Mouse (Mus musculus): ENCODE data around the gene Fam198b. TPM values are rescaled to one million over a fixed set of nuclear protein-coding genes. Genes with fewer than 3 reads are reported as not detected.

The Fam198b gene
- polyA plus RNA-seq, 1 experiment from 2014 or later: 6.0 TPM

- no peak for DNase-seq (ENCODE audit: low spot score)
- no peaks in the 10 kb centered on the region for H3K36me3 ChIP-seq (ENCODE audit: control insufficient read depth, insufficient read depth, low read length)
- WGBS: 90% methylated on average over 5 of the region's 5 CpGs
Observed at GRCm38 (mm10) chr3:79875471-79875870, 8.9 kb upstream of the Fam198b start.

GRCm38 (mm10) chr3:79878350-79878749, 6.0 kb upstream of the Fam198b start:
- Histone ChIP-seq H3K36me3 (ENCODE audit: control insufficient read depth, insufficient read depth, low read length) (no peaks in the 10 kb centered on the region), H3K9ac (ENCODE audit: low read length) (no peak overlapping the region), H3K4me3 (ENCODE audit: low read depth, low read length) (no peak overlapping the region)

More at GRCm38 (mm10) chr3:79875471-79875870, 8.9 kb upstream of the Fam198b start:
- no peak for ATAC-seq (ENCODE audit: insufficient number of reproducible peaks, low FRiP score, low TSS enrichment, low read depth)
- Histone ChIP-seq H3K4me2 (ENCODE audit: low read depth, severe bottlenecking) (no peak overlapping the region), H3K27me3 (ENCODE audit: control insufficient read depth, insufficient read depth, low read length) (no peaks in the 10 kb centered on the region), H3K9me3 (ENCODE audit: control insufficient read depth, low read length) (no peaks in the 10 kb centered on the region), H3K4me3 (ENCODE audit: low read depth, low read length) (no peak overlapping the region), H3K4me1 (ENCODE audit: control insufficient read depth, insufficient read depth, low read length) (peaks cover 3% of the 10 kb centered on the region; the same call in 1 of the 2 replicates), H3K27ac (replicated peaks; ENCODE audit: low read depth, low read length) (no peak overlapping the region), H3K9ac (ENCODE audit: low read length) (no peak overlapping the region)

GRCm38 (mm10) chr3:79879246-79879645, 5.1 kb upstream of the Fam198b start:
- H3K9ac ChIP-seq (ENCODE audit: low read length): no peak overlapping the region
- no peaks in the 10 kb centered on the region for H3K36me3 ChIP-seq (ENCODE audit: control insufficient read depth, insufficient read depth, low read length)
- H3K27me3 ChIP-seq (ENCODE audit: control insufficient read depth, insufficient read depth, low read length): no peaks in the 10 kb centered on the region
- H3K4me3 ChIP-seq (ENCODE audit: low read depth, low read length): no peak overlapping the region
- no peak for ATAC-seq (ENCODE audit: insufficient number of reproducible peaks, low FRiP score, low TSS enrichment, low read depth)
- no peak overlapping the region for H3K27ac ChIP-seq (replicated peaks; ENCODE audit: low read depth, low read length)
- WGBS: 37% methylated on average over 9 of the region's 9 CpGs
- peaks cover 3% of the 10 kb centered on the region; the same call in 1 of the 2 replicates for H3K4me1 ChIP-seq (ENCODE audit: control insufficient read depth, insufficient read depth, low read length)
- no peak for DNase-seq (ENCODE audit: low spot score)
- H3K4me2 ChIP-seq (ENCODE audit: low read depth, severe bottlenecking): no peak overlapping the region
- H3K9me3 ChIP-seq (ENCODE audit: control insufficient read depth, low read length): no peaks in the 10 kb centered on the region

More at GRCm38 (mm10) chr3:79878350-79878749, 6.0 kb upstream of the Fam198b start:
- Histone ChIP-seq H3K9me3 (ENCODE audit: control insufficient read depth, low read length) (no peaks in the 10 kb centered on the region), H3K27me3 (ENCODE audit: control insufficient read depth, insufficient read depth, low read length) (no peaks in the 10 kb centered on the region), H3K4me2 (ENCODE audit: low read depth, severe bottlenecking) (no peak overlapping the region), H3K27ac (replicated peaks; ENCODE audit: low read depth, low read length) (no peak overlapping the region), H3K4me1 (ENCODE audit: control insufficient read depth, insufficient read depth, low read length) (peaks cover 3% of the 10 kb centered on the region; the same call in 1 of the 2 replicates)
- no peak for ATAC-seq (ENCODE audit: insufficient number of reproducible peaks, low FRiP score, low TSS enrichment, low read depth)
- WGBS: 60% methylated on average over 3 of the region's 3 CpGs
- DNase-seq (ENCODE audit: low spot score): no peak

GRCm38 (mm10) chr3:79881645-79882044, 2.7 kb upstream of the Fam198b start:
- Histone ChIP-seq H3K27ac (replicated peaks; ENCODE audit: low read depth, low read length) (no peak overlapping the region), H3K36me3 (ENCODE audit: control insufficient read depth, insufficient read depth, low read length) (no peaks in the 10 kb centered on the region), H3K9ac (ENCODE audit: low read length) (no peak overlapping the region), H3K4me3 (ENCODE audit: low read depth, low read length) (no peak overlapping the region), H3K9me3 (ENCODE audit: control insufficient read depth, low read length) (no peaks in the 10 kb centered on the region), H3K4me2 (ENCODE audit: low read depth, severe bottlenecking) (no peak overlapping the region), H3K27me3 (ENCODE audit: control insufficient read depth, insufficient read depth, low read length) (no peaks in the 10 kb centered on the region), H3K4me1 (ENCODE audit: control insufficient read depth, insufficient read depth, low read length) (peaks cover 14% of the 10 kb centered on the region)
- DNase-seq (ENCODE audit: low spot score) (no peak), ATAC-seq (ENCODE audit: insufficient number of reproducible peaks, low FRiP score, low TSS enrichment, low read depth) (no peak)
- 63% methylated on average over 2 of the region's 2 CpGs for WGBS

- H3K27me3 ChIP-seq (ENCODE audit: control insufficient read depth, insufficient read depth, low read length): no peaks in the 10 kb centered on the region
- no peak overlapping the region for H3K9ac ChIP-seq (ENCODE audit: low read length)
- H3K4me2 ChIP-seq (ENCODE audit: low read depth, severe bottlenecking): no peak overlapping the region
- no peak overlapping the region for H3K4me3 ChIP-seq (ENCODE audit: low read depth, low read length)
- DNase-seq (ENCODE audit: low spot score) (peak; percentile 68), ATAC-seq (ENCODE audit: insufficient number of reproducible peaks, low FRiP score, low TSS enrichment, low read depth) (no peak)
- H3K27ac ChIP-seq (replicated peaks; ENCODE audit: low read depth, low read length): no peak overlapping the region
- peaks cover 22% of the 10 kb centered on the region for H3K4me1 ChIP-seq (ENCODE audit: control insufficient read depth, insufficient read depth, low read length)
- H3K9me3 ChIP-seq (ENCODE audit: control insufficient read depth, low read length): no peaks in the 10 kb centered on the region
- H3K36me3 ChIP-seq (ENCODE audit: control insufficient read depth, insufficient read depth, low read length): no peaks in the 10 kb centered on the region
- WGBS: 52% methylated on average over 7 of the region's 7 CpGs
Observed at GRCm38 (mm10) chr3:79883092-79883491, 1.2 kb upstream of the Fam198b start.

- H3K9ac ChIP-seq (ENCODE audit: low read length): peak overlapping the region; percentile 30; the same call in 1 of the 2 replicates
Observed at GRCm38 (mm10) chr3:79884761-79885189, 442 bp downstream of the Fam198b start.

GRCm38 (mm10) chr3:79885686-79886356, 1.5 kb downstream of the Fam198b start:
- H3K9me3 ChIP-seq (ENCODE audit: control insufficient read depth, low read length): no peaks in the 10 kb centered on the region
- peaks cover 18% of the 10 kb centered on the region for H3K4me1 ChIP-seq (ENCODE audit: control insufficient read depth, insufficient read depth, low read length)
- H3K4me2 ChIP-seq (ENCODE audit: low read depth, severe bottlenecking): peak overlapping the region; percentile 54
- no peaks in the 10 kb centered on the region for H3K36me3 ChIP-seq (ENCODE audit: control insufficient read depth, insufficient read depth, low read length)
- peak overlapping the region; percentile 52 for H3K27ac ChIP-seq (replicated peaks; ENCODE audit: low read depth, low read length)
- ATAC-seq (ENCODE audit: insufficient number of reproducible peaks, low FRiP score, low TSS enrichment, low read depth) (peak; percentile 48), DNase-seq (ENCODE audit: low spot score) (peak; percentile 80)
- H3K4me3 ChIP-seq (ENCODE audit: low read depth, low read length): peak overlapping the region; percentile 19
- peak overlapping the region; percentile 22; the same call in 1 of the 2 replicates for H3K9ac ChIP-seq (ENCODE audit: low read length)
- no peaks in the 10 kb centered on the region for H3K27me3 ChIP-seq (ENCODE audit: control insufficient read depth, insufficient read depth, low read length)
- WGBS: 2% methylated on average over 19 of the region's 19 CpGs

More at GRCm38 (mm10) chr3:79884761-79885189, 442 bp downstream of the Fam198b start:
- H3K9me3 ChIP-seq (ENCODE audit: control insufficient read depth, low read length): no peaks in the 10 kb centered on the region
- DNase-seq (ENCODE audit: low spot score) (peak; percentile 84), ATAC-seq (ENCODE audit: insufficient number of reproducible peaks, low FRiP score, low TSS enrichment, low read depth) (peak; percentile 41; the same call in 1 of the 2 replicates)
- no peaks in the 10 kb centered on the region for H3K36me3 ChIP-seq (ENCODE audit: control insufficient read depth, insufficient read depth, low read length)
- H3K4me2 ChIP-seq (ENCODE audit: low read depth, severe bottlenecking): peak overlapping the region; percentile 43
- no peaks in the 10 kb centered on the region for H3K27me3 ChIP-seq (ENCODE audit: control insufficient read depth, insufficient read depth, low read length)
- H3K4me3 ChIP-seq (ENCODE audit: low read depth, low read length): peak overlapping the region; percentile 10; the same call in 1 of the 2 replicates
- 9% methylated on average over 9 of the region's 9 CpGs for WGBS
- peaks cover 18% of the 10 kb centered on the region for H3K4me1 ChIP-seq (ENCODE audit: control insufficient read depth, insufficient read depth, low read length)
- no peak overlapping the region for H3K27ac ChIP-seq (replicated peaks; ENCODE audit: low read depth, low read length)

GRCm38 (mm10) chr3:79886357-79887091, 2.2 kb downstream of the Fam198b start:
- peaks cover 18% of the 10 kb centered on the region for H3K4me1 ChIP-seq (ENCODE audit: control insufficient read depth, insufficient read depth, low read length)
- no peaks in the 10 kb centered on the region for H3K9me3 ChIP-seq (ENCODE audit: control insufficient read depth, low read length)
- no peaks in the 10 kb centered on the region for H3K27me3 ChIP-seq (ENCODE audit: control insufficient read depth, insufficient read depth, low read length)
- DNase-seq (ENCODE audit: low spot score): peak; percentile 52
- peak overlapping the region; percentile 19 for H3K4me3 ChIP-seq (ENCODE audit: low read depth, low read length)
- ATAC-seq (ENCODE audit: insufficient number of reproducible peaks, low FRiP score, low TSS enrichment, low read depth): peak; percentile 61
- peak overlapping the region; percentile 54 for H3K4me2 ChIP-seq (ENCODE audit: low read depth, severe bottlenecking)
- no peaks in the 10 kb centered on the region for H3K36me3 ChIP-seq (ENCODE audit: control insufficient read depth, insufficient read depth, low read length)
- 0 out of 2 replicates have a peak overlapping the region, but pooled peaks have one; percentile 7 for H3K9ac ChIP-seq (ENCODE audit: low read length)
- 66% methylated on average over 23 of the region's 23 CpGs for WGBS
- H3K27ac ChIP-seq (replicated peaks; ENCODE audit: low read depth, low read length): peak overlapping the region; percentile 52

All from limb, embryonic 11.5 days (tissue).